Mouse (Mus musculus) erythroblast, embryonic 14.5 days (primary cell): ENCODE measurements around the gene Evl. TPM values are rescaled to one million over a fixed set of nuclear protein-coding genes. Genes with fewer than 3 reads are reported as not detected.

ENCODE experiments used
- H3K27me3 ChIP-seq: 2 replicates; pipeline ENCODE4 v1.6.1; 2012; ENCODE audit warnings: inconsistent platforms; ENCODE audit not compliant: control insufficient read depth
- H3K36me3 ChIP-seq: 2 replicates; pipeline ENCODE4 v1.6.1; 2012; ENCODE audit warnings: mild to moderate bottlenecking, inconsistent platforms; ENCODE audit not compliant: control insufficient read depth
- H3K4me1 ChIP-seq: 2 replicates; pipeline ENCODE4 v1.6.1; 2012; ENCODE audit warnings: inconsistent platforms; ENCODE audit not compliant: control insufficient read depth
- H3K4me3 ChIP-seq: replicated peaks from 2 replicates; pipeline ENCODE3; 2012; ENCODE audit warnings: moderate library complexity, mild to moderate bottlenecking, inconsistent platforms
- H3K9me3 ChIP-seq: 2 replicates; pipeline ENCODE4 v1.6.1; 2012; ENCODE audit warnings: low read length, inconsistent platforms, mixed read lengths; ENCODE audit not compliant: control insufficient read depth
- GATA1 ChIP-seq: IDR thresholded peaks from 2 replicates; pipeline ENCODE4 v1.6.1; 2012; ENCODE audit warnings: low read length, inconsistent platforms, mixed read lengths
- TAL1 ChIP-seq: IDR thresholded peaks from 3 replicates; pipeline ENCODE4 v1.6.1; 2012; ENCODE audit warnings: low read length, inconsistent platforms, mixed read lengths
- polyA plus RNA-seq: library from polyadenylated mRNA; stranded (reverse); fragments of >175 nt; gene quantifications from 2 replicates; pipeline ENCODE4 v1.2.3, GENCODE M21; 2012

The Evl gene
- polyA plus RNA-seq, 1 experiment, result 1.6 TPM

GRCm38 (mm10) chr12:108541088-108541487, 13.4 kb upstream of the Evl start:
- peaks cover 2% of the 10 kb centered on the region; the same call in 1 of the 2 replicates for H3K27me3 ChIP-seq
- H3K4me3 ChIP-seq, result no peak overlapping the region
- TF ChIP-seq GATA1, result no peak
- no peak for TF ChIP-seq TAL1
- no peaks in the 10 kb centered on the region for H3K9me3 ChIP-seq
- no peaks in the 10 kb centered on the region for H3K4me1 ChIP-seq
- H3K36me3 ChIP-seq, result no peaks in the 10 kb centered on the region

GRCm38 (mm10) chr12:108546508-108547153, 7.9 kb upstream of the Evl start:
- peaks cover 2% of the 10 kb centered on the region; the same call in 1 of the 2 replicates for H3K27me3 ChIP-seq
- H3K36me3 ChIP-seq, result no peaks in the 10 kb centered on the region
- no peaks in the 10 kb centered on the region; the same call in 1 of the 2 replicates for H3K9me3 ChIP-seq
- TF ChIP-seq GATA1, result no peak
- TF ChIP-seq TAL1, result no peak
- no peaks in the 10 kb centered on the region for H3K4me1 ChIP-seq
- H3K4me3 ChIP-seq, result no peak overlapping the region

GRCm38 (mm10) chr12:108547251-108547875, 7.2 kb upstream of the Evl start:
- no peaks in the 10 kb centered on the region for H3K4me1 ChIP-seq
- no peak overlapping the region for H3K4me3 ChIP-seq
- H3K36me3 ChIP-seq, result no peaks in the 10 kb centered on the region
- H3K27me3 ChIP-seq, result peaks cover 3% of the 10 kb centered on the region; the same call in 1 of the 2 replicates
- no peak for TF ChIP-seq GATA1
- H3K9me3 ChIP-seq, result no peaks in the 10 kb centered on the region; the same call in 1 of the 2 replicates

- no peak overlapping the region for H3K4me3 ChIP-seq
- TF ChIP-seq TAL1 (no peak), GATA1 (no peak)
- peaks cover 44% of the 10 kb centered on the region for H3K27me3 ChIP-seq
- H3K36me3 ChIP-seq, result no peaks in the 10 kb centered on the region
- peaks cover 6% of the 10 kb centered on the region for H3K4me1 ChIP-seq
- H3K9me3 ChIP-seq, result no peaks in the 10 kb centered on the region; the same call in 1 of the 2 replicates
These were observed 2.8 kb upstream of the Evl start for GRCm38 (mm10) chr12:108551731-108552130.

- Histone ChIP-seq H3K4me3 (no peak overlapping the region), H3K9me3 (no peaks in the 10 kb centered on the region; the same call in 1 of the 2 replicates), H3K27me3 (peaks cover 46% of the 10 kb centered on the region), H3K4me1 (peaks cover 6% of the 10 kb centered on the region), H3K36me3 (no peaks in the 10 kb centered on the region)
- TF ChIP-seq TAL1 (no peak), GATA1 (no peak)
These were observed 1.4 kb upstream of the Evl start for GRCm38 (mm10) chr12:108553079-108553478.

DNA sequence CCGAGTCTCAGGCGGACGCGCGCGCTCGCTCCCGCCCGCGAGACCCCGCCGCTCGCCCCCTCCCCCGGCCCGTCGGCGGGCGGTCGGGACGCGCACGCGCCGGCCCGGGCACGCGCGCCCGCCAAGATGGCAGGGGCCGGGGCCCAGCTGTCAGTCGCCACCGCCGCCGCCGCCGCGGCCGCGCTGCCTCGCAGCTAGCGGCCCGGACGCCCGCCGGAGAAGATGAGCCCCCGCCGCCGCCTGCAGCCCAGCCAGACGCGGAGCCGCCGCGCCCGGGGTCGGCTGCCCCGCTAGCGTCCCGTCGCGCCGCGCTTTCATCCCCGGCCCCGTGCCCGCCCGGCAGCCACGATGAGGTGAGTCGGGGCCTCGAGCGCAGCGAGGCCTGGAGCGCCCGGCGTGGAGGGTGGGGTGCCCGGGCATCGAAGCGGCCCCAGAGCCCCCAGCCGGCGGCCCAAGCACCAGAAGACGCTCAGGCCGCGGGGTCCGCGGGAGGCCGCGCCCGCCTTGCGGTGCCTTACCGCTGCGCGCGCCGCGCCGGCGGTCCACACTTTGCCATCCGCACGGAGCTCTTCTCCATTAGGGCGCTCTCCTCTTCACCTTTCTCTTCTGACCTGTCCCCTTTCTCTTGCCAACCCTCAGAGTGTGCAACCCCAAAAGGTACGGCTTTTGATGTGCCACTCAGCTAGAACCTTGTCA, 489 bp downstream of the Evl start:
- TF ChIP-seq TAL1, result no peak
- TF ChIP-seq GATA1, result no peak
- H3K4me3 ChIP-seq, result peak overlapping the region; percentile 63
- H3K36me3 ChIP-seq, result no peaks in the 10 kb centered on the region
- H3K27me3 ChIP-seq, result peaks cover 46% of the 10 kb centered on the region
- H3K4me1 ChIP-seq, result peaks cover 6% of the 10 kb centered on the region
- no peaks in the 10 kb centered on the region for H3K9me3 ChIP-seq

DNA sequence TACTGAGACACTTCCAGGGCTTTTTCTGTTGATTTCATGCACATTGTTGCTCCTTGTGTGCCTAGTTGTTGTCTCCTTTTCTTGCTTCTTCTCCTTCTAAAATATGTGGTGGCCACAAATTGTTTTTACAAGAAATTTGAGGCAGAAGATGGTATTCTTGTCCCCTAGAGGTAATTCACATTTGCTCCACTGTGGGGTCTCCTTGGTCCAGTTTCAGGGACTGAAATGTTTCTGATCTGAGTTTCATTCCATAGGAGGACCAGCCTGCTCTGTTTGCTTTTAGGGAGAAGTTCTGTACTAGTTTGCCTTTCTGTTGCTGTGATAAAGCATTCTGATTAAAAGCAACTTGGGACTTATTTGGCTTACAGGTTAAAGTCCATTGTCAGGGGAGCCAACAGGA, 3.7 kb downstream of the Evl start:
- H3K36me3 ChIP-seq, result no peaks in the 10 kb centered on the region
- H3K9me3 ChIP-seq, result no peaks in the 10 kb centered on the region
- H3K4me1 ChIP-seq, result peaks cover 6% of the 10 kb centered on the region
- H3K27me3 ChIP-seq, result peaks cover 37% of the 10 kb centered on the region
- no peak overlapping the region for H3K4me3 ChIP-seq
- no peak for TF ChIP-seq GATA1
- TF ChIP-seq TAL1, result no peak

- H3K9me3 ChIP-seq, result no peaks in the 10 kb centered on the region
These were observed 8.7 kb downstream of the Evl start for GRCm38 (mm10) chr12:108563238-108563637.

GRCm38 (mm10) chr12:108564910-108565506, 10.5 kb downstream of the Evl start:
- no peak for TF ChIP-seq GATA1
- no peak for TF ChIP-seq TAL1
- Histone ChIP-seq H3K27me3 (no peaks in the 10 kb centered on the region), H3K9me3 (no peaks in the 10 kb centered on the region)

More at GRCm38 (mm10) chr12:108563238-108563637, 8.7 kb downstream of the Evl start:
- TF ChIP-seq GATA1 (no peak), TAL1 (no peak)
- Histone ChIP-seq H3K4me1 (no peaks in the 10 kb centered on the region), H3K4me3 (no peak overlapping the region), H3K27me3 (no peaks in the 10 kb centered on the region; the same call in 1 of the 2 replicates), H3K36me3 (no peaks in the 10 kb centered on the region)

More at GRCm38 (mm10) chr12:108564910-108565506, 10.5 kb downstream of the Evl start:
- no peaks in the 10 kb centered on the region for H3K36me3 ChIP-seq
- no peaks in the 10 kb centered on the region for H3K4me1 ChIP-seq
- no peak overlapping the region for H3K4me3 ChIP-seq
